Mouse (Mus musculus) kidney, postnatal 14 days (tissue): ENCODE measurements at regions not wholly inside any gene's neighbourhood (a gene's known extent, or its start where the extent isn't known, plus 50 kb on each side); places are given as distances from the start of the nearest gene placed in this dataset.
A peak's percentile ranks its signal among the peaks of the same experiment; 100 is the strongest.

ENCODE experiments used
- DNase-seq: peaks from one replicate; pipeline ENCODE4 v3.0.0; 2022; ENCODE audit warnings: mixed read lengths

DNA sequence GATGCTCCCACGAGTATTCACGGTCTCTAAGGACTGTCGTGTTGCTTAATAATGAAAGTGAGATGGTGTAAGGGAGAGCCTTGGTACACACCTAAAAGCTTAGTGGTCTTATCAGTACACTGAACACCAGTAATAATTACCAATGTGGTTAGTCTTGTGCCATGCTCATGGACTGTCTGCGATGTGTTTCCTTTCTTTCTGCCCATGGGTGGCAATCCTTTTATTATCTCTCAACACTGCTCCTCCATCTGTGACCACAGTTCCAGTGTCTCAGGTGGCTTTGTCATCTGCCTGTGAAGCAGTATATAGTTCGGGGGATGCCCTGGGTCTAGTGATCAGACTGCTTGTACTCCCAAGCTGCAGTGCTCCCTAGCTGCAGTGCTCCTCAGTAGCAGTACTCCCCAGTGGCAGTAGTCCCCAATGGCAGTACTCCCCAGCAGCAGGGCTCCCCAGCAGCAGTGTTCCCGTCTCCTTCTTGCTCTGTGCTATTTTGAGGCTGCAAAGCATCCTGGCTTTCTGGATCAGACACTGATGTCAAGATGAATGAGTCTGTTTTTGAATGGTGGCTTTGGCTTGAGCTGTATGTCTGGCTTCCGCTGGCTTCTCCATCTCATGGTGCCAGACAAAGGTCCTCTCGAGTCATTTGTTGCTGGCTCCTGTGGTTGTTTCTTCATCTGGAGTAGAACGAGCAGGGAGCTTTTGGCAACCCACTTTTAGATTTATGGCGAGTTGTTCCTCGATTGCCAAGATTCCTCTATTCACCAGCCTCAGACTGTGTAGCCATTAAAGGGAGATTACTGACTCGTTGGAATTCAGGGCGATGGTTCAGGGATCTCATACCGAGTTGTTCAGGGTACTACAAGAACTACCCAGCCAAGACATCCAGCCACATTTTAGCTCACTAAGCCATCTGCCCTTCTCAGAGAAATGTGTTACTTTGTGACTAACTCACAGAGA is 88.4 kb upstream of the Plxnc1 start:
- DNase-seq, result peak; percentile 34

DNA sequence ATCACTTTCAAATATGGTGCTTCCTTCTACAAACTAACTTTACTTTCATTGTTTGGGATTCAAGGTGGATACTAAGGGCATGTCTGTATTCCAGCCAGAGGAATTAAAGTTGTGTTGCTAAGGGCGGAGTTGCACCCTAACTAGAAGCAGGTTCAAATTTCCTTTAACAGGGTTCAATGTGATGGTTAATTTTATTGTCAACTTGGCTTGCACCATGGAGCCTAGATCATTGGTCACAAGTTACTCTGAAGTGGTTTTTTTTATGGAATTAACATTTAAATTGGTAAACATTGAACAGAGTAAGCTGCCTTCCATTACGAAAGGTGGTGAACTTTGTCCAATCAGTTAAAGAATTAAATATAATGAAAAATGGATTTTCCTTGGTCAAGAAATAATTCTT is 86.7 kb upstream of the Plxnc1 start:
- no peak for DNase-seq

DNA sequence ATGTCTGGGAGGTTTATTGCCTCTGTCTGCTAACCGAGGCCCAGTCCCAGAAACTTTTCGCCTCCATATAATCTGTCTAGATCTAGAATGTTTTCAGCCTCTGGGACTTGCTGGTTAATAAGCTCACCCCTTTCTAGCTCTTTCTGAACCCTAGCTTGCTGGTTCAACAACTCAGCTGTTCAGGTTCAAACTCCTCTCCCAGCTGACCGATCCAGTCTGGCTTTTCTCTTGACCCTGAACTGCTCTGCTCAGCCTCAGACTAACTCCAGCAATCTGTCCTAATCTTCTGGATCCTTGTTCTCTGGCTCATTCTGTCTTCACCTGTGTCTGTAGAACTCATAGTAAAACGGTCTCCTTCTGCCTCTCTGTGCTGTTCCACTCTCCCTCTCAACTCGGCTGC is 86.2 kb upstream of the Plxnc1 start:
- DNase-seq, result no peak

DNA sequence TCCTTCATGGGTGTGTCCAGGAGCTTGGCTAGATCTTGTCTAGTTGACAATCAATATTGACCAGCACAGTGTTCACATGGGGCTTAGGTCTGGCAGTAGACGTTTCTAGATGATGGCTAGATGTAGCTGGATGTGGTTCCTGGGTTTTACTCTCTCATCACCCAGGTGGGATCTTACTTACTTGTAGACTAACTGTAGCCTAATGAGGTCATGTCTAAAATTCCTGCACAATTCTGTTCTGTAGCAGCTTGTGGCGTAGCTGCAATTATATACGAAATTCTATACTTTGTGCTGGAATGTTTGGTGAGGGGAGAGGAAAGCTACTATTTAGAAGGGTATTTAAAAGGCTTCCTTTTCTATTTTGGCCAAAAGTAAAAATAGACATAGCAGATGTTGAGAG is 84.9 kb upstream of the Plxnc1 start:
- no peak for DNase-seq

DNA sequence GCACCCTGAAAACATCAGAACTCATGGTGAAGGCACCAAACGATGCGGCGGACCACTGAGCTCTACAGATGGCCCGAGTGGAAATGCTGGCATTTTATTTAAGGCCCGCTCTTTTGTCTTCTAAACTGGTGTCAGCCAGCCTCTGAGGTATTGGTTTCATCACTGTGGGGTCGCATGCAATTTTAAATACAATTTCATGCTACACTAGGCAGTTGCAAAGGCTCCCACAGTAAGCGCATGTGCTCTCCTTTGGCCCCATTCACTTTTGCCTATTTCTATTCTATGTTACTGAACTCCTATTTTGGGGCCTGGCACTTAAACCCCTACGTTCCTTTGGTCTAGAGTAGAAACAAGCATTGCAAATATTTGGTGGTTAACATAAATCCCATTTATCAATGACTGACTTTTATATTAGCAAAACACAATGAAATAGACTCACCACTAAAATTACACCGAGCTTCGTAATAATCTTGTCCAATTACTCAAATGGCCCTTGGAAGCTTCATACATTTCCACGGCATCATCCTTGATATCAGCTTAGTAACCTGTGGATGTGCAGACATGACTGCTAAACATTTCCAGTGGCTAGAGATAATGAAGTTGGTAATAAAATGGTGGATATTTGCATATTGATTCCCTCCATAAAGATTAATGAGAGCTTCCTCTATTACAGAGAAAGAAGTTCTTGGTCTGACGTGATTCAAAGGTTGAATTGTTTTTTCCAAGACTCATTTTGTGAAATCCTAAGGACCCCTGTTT is 81.1 kb upstream of the Plxnc1 start:
- DNase-seq, result no peak

DNA sequence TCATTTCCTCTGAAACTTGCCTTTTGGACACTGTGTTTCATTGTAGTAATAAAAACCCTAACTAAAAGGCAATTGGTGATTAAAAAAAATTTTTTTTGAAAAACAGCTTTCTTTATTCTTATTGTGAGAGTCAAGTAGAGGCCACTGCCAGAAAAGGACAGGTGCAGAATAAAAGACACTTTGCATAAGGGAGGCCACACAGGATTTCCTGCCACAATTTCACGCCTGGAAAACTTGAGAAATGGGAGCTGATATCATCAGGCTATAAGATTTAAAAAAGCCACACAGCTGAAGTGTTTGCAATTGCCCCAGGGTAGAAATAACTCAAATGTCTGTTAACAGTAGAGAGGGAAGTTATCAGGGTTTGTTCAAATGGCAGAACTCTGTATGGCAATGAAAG is 76.6 kb upstream of the Plxnc1 start:
- DNase-seq, result no peak

DNA sequence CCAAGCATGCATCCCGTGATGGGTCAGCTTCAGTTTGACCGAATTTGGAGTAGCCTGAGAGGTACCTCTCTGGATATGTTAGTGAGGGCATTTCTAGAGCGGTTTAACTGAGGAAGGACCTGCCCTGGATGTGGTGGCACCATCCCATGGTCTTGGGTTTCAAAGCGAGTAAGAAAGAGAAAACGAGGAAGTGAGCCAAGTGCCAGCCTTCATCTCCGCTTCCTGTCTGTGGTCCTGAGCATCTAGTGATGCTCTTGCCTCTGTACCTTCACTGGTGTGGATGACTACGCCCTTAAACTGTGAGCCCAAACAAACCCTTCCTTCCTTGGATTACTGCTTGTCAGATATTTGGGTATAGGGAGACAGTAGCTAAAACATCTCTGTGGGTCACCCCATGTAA is 72.3 kb upstream of the Plxnc1 start:
- DNase-seq, result no peak

DNA sequence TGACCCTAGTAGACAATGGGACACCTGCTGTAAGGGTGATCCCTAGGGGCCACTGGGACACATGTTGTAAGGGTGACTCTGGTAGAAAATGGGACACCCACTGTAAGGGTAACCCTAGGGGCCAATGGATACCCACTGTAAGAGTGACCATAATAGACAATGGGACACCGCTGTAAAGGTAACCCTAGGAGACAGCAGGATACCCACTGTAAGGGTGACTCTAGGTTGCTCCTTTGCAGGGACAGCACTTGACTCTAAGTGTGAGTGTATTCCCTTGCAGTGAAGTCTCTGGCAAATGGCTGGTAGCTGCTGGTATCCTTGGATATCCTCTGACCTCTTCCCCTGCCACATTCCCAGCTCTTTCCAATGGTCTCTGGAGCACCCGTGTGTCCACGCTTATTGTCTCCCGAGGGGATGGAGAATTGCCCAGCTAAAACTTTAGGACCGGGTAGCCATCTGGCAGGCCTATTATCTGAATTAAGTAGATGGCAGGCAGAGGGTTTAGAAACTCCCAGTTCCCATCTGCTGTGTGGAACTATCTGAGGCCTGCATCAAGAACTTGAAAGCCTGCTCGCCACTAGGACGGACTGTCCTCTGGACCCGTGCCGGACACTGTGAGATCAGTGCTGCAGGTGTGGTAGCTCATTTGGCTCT is 70.8 kb upstream of the Plxnc1 start:
- no peak for DNase-seq

DNA sequence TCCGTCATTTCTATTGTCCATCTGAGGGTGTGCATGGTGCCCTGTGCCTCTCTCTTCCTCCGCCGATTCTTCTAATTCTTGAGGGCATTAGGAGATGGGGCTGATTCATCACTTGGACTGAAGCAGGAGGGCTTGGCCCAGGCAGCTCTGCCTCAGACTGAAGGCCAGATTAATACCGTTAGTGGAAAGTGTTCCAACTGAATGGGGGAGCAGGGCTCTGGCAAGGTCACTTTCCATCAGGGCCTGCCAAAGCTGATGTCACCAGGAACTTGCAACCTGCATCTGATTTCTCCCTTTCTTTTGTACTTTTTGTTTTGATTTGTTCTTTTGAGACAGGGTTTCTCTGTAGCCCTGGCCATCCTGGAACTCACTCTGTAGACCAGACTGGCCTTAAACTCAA is 69.3 kb upstream of the Plxnc1 start:
- DNase-seq, result no peak

DNA sequence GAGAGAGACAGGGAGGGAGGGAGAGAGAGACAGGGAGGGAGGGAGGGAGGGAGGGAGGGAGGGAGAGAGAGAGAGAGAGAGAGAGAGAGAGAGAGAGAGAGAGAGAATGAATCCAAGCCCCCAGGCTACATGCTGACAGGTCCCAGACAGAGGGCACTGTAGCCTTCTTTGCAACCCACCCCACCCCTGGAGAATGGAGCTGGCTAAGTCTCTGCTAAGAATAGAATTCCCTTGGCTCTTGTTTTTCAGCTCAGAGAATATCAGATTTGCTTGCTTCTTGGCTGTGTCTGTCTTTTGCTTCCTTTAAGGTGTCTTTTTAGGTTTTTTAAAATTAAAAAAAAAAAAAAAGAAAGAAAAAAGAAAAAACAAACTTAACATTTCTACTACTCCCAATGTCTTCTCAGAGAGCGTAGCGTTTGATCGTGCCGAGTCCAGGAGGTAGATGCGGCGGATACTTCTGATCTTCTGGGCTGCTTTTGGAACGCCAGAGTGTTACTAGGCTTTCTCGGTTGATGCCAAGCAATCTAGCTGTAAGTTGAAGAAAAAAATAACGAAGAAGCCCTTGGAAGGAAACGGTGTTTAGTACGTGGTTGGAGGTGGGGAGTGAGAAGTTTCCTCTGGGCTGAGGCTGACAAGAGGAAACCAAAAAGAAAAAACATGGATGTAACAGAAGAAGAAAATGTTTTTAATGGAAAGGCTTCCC is 68.7 kb upstream of the Plxnc1 start:
- DNase-seq, result no peak

DNA sequence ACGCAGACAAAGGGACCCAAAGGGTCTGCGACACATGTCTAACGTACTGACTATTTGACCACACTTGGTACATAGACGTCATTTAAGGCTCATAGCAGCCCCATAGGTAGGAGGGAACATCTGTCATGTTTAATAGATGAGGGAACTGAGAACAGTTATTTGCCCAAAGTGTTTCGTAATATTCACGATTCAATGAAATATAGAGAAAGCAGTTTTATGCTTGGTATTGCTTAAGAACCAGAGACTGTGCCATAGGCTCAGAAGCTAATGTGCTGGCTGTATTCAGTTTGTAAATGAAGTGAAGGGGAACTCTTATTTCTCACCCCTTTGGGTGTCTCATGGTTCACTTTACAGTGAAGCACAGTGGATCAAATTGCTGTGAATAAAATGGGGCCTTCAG is 65.7 kb upstream of the Plxnc1 start:
- no peak for DNase-seq

DNA sequence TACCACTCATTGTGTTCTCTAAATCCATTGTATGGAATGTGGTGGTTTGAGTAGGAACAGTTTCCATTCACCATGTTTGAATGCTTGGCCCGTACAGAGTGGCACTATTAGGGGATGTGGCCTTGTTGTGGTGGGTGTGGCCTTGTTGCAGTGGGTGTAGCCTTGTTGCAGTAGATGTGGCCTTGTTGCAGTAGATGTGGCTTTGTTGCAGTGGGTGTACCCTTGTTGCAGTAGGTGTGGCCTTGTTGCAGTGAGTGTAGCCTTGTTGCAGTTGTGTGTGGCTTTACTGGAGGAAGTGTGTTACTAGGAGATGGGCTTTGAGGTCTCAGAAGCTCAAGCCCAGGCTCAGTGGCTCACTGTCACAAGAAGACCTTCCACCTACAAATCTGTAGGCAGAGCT is 64.4 kb upstream of the Plxnc1 start:
- no peak for DNase-seq

DNA sequence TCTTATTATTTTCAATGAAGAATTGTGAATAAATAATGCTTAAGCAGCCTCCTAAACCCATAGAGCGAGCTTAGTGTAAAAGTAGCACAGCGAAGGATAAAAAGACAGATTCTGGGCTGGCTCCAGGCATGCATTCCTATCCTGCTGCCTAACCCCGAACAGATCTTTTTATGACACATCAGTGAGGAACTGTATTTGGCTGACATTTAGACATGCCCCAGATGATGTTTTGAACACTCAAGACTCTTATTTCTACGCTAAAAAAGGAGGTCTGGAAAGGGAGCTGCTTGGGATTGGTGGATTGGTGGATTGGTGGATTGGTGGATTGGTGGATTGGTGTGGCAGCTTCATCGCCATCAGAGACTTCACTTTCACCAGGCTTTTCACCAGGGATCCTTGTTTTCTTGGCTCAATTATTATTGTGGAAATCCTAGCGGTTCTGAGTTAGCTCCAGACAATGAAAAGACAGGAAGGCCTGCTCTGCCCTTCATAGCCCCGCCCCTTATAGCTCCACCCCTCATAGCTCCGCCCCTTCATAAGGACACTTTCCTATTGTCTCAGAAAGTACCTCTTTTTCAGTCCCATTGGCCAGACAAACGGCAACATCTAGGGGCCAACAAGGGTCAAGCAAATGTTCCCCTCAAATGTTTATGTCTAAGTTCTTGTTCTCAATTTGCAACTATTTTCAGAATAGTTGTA is 59.6 kb upstream of the Plxnc1 start:
- peak; percentile 53 for DNase-seq

DNA sequence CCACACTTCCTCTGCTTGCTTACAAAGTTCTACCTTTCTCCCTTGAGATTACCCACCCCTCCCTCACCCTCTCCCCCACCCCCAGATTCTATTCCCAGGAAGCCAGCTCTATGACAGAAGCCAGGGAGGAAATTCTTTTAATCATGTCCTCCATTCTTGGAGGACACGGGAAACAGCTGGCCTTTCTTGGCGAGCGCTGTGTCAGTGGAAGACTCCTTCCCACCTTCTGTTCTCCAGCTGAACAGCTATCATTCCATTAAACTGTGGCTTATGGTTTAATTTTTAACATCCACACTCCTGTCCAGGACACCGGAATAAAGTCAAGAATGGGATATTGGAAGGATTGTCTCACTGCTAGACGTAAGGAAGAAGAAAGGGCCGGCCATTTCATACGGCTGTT is 59.0 kb upstream of the Plxnc1 start:
- peak; percentile 54 for DNase-seq

DNA sequence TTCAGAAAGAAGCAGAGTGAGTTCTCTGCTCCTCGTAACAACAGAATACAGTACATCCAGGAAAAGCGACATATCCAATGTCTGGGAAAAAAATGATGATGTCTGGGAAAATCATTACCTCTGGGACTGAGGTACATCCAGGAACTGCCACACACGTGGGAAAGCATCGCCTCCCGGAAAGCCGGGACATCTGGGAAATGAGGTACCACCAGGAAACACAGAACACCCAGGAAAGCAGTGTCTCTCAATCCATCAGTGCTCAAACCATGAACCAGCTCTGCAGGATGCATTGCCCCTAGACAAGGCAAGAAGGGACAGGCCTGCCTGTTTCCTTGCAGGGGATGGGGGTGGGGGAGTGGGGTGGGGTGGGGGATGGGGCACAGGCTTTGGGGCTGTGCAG is 57.0 kb upstream of the Plxnc1 start:
- DNase-seq, result no peak

DNA sequence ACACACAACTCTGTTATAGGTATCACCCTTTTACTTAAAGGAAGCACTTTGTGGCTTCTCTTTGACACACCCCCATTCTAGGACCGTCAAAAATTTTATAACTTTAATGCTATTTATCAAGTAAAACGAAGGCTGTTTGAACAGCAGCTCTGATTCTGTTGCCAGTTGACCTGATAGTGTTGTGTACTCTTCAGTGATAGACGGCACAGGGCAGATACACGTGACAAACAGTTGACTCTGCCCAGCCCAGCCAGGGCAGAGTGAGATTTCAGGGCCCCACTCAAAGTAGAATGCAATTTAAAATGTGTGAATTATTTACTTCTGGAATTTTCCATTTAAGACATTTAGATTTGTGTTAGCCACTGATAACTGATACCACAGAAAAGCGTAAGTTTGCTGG is 55.1 kb upstream of the Plxnc1 start:
- no peak for DNase-seq
